ENCODE assay signal across 8 mouse cellular contexts in genomic region chr13:49338893-49339546, GRCm38 (mm10). TPM values are rescaled to one million over a fixed set of nuclear protein-coding genes. Genes with fewer than 3 reads are reported as not detected.
DNase-seq lines count a peak whose midpoint lies in the region; ATAC-seq and TF ChIP-seq lines count a peak whose summit lies in the region.

No protein-coding gene starts in this region.

- TF ChIP-seq CTCF in cerebellum, adult 2 months (IDR thresholded peaks at IDR 0.05; ENCODE audit: borderline replicate concordance, insufficient read depth, low read depth, low read length), result peak; percentile 57; the same call in 1 of the 2 replicates
- TF ChIP-seq CTCF in liver, adult 2 months (IDR thresholded peaks at IDR 0.05; ENCODE audit: low read depth, low read length), result peak; percentile 85
- peak; percentile 61; the same call in 1 of the 2 replicates for TF ChIP-seq CTCF in small intestine, adult 2 months (IDR thresholded peaks at IDR 0.05; ENCODE audit: extremely low read depth, insufficient read length, insufficient replicate concordance, low read depth, low read length)

- H3K4me1 ChIP-seq in cerebellum, adult 2 months (ENCODE audit: control insufficient read depth, insufficient read depth, low read length), result no peaks in the 10 kb centered on the region; the same call in 1 of the 2 replicates
- peaks cover 7% of the 10 kb centered on the region for H3K4me1 ChIP-seq in liver, adult 2 months (ENCODE audit: control insufficient read depth, insufficient read depth, low read length)
- peaks cover 19% of the 10 kb centered on the region for H3K4me1 ChIP-seq in liver, embryonic 11.5 days (replicated peaks; ENCODE audit: control insufficient read depth, insufficient read depth, low read length)
- H3K4me1 ChIP-seq in small intestine, adult 2 months (ENCODE audit: control insufficient read depth, insufficient read depth, insufficient read length, low read length), result peaks cover 16% of the 10 kb centered on the region; the same call in 1 of the 2 replicates
- peaks cover 30% of the 10 kb centered on the region for H3K4me1 ChIP-seq in hindbrain, embryonic 14.5 days (replicated peaks; ENCODE audit: control insufficient read depth, insufficient read depth, low read length)

- no peaks in the 10 kb centered on the region for H3K9me3 ChIP-seq in liver, embryonic 11.5 days (ENCODE audit: control insufficient read depth, low read length)
- H3K9me3 ChIP-seq in hindbrain, embryonic 14.5 days (ENCODE audit: control insufficient read depth, low read length), result no peaks in the 10 kb centered on the region

- no peak overlapping the region for H3K9ac ChIP-seq in liver, adult 2 months (ENCODE audit: low read depth, low read length)
- H3K9ac ChIP-seq in liver, embryonic 11.5 days (ENCODE audit: low read depth, low read length), result no peak overlapping the region
- H3K9ac ChIP-seq in hindbrain, embryonic 14.5 days, result no peak overlapping the region

- no peak for ATAC-seq in liver, embryonic 11.5 days (replicated peaks; ENCODE audit: low FRiP score)
- no peak for ATAC-seq in hindbrain, embryonic 14.5 days (ENCODE audit: low FRiP score)

- intact Hi-C loops in heart, postnatal 14 days (cut with DNase I), result loop anchor here (1.0 kb wide), 1 partner anchor 42 kb away; no protein-coding TSS in a partner anchor

- no peak overlapping the region for H3K4me2 ChIP-seq in liver, embryonic 11.5 days
- H3K4me2 ChIP-seq in hindbrain, embryonic 14.5 days (replicated peaks), result no peak overlapping the region

- WGBS in cerebellum, adult 2 months, result 76% methylated on average over 7 of the region's 7 CpGs
- WGBS in liver, adult 2 months, result 68% methylated on average over 7 of the region's 7 CpGs
- 66% methylated on average over 7 of the region's 7 CpGs for WGBS in liver, embryonic 11.5 days
- WGBS in small intestine, adult 2 months, result 69% methylated on average over 7 of the region's 7 CpGs
- 79% methylated on average over 7 of the region's 7 CpGs for WGBS in hindbrain, embryonic 14.5 days

- H3K36me3 ChIP-seq in liver, adult 2 months (ENCODE audit: control insufficient read depth, insufficient read depth, low read length), result no peaks in the 10 kb centered on the region
- H3K36me3 ChIP-seq in liver, embryonic 11.5 days (ENCODE audit: control insufficient read depth, insufficient read depth, low read length), result no peaks in the 10 kb centered on the region
- H3K36me3 ChIP-seq in small intestine, adult 2 months (ENCODE audit: control insufficient read depth, insufficient read depth, low read length), result no peaks in the 10 kb centered on the region
- H3K36me3 ChIP-seq in hindbrain, embryonic 14.5 days (replicated peaks; ENCODE audit: control insufficient read depth, insufficient read depth), result no peaks in the 10 kb centered on the region

- DNase-seq in cerebellum, adult 2 months, result no peak
- no peak for DNase-seq in cerebellum, adult 11 months
- DNase-seq in liver, adult 2 months (ENCODE audit: extremely low read depth, low read depth, low spot score), result peak; percentile 23
- no peak for DNase-seq in liver, embryonic 11.5 days (ENCODE audit: low spot score)
- peak; percentile 71 to 81 for DNase-seq in heart, postnatal 14 days
- DNase-seq in cerebellum, adult 11-12 months, result no peak
- no peak for DNase-seq in hindbrain, embryonic 14.5 days (ENCODE audit: low spot score)

- H3K4me3 ChIP-seq in cerebellum, adult 2 months (replicated peaks; ENCODE audit: insufficient read depth, low read depth, low read length), result no peak overlapping the region
- no peak overlapping the region; the same call in 1 of the 2 replicates for H3K4me3 ChIP-seq in liver, adult 2 months (ENCODE audit: insufficient read depth, low read depth, low read length)
- no peak overlapping the region for H3K4me3 ChIP-seq in liver, embryonic 11.5 days (ENCODE audit: low read depth, low read length)
- no peak overlapping the region for H3K4me3 ChIP-seq in small intestine, adult 2 months (ENCODE audit: low read depth, low read length)
- no peak overlapping the region for H3K4me3 ChIP-seq in hindbrain, embryonic 14.5 days (replicated peaks; ENCODE audit: low read length)

- H3K79me2 ChIP-seq in liver, adult 2 months (ENCODE audit: control insufficient read depth, insufficient read depth, low read length), result peaks cover 18% of the 10 kb centered on the region

- H3K27me3 ChIP-seq in cerebellum, adult 2 months (ENCODE audit: control insufficient read depth, insufficient read depth, low read length), result no peaks in the 10 kb centered on the region
- no peaks in the 10 kb centered on the region for H3K27me3 ChIP-seq in liver, adult 2 months (ENCODE audit: control insufficient read depth, insufficient read depth, low read length)
- H3K27me3 ChIP-seq in liver, embryonic 11.5 days (replicated peaks; ENCODE audit: control insufficient read depth, insufficient read depth, low read length), result no peaks in the 10 kb centered on the region
- no peaks in the 10 kb centered on the region for H3K27me3 ChIP-seq in small intestine, adult 2 months (ENCODE audit: control insufficient read depth, insufficient read depth, low read length)
- no peaks in the 10 kb centered on the region for H3K27me3 ChIP-seq in hindbrain, embryonic 14.5 days (ENCODE audit: control insufficient read depth, insufficient read depth, low read length)

- H3K27ac ChIP-seq in cerebellum, adult 2 months (ENCODE audit: insufficient read depth, low read length), result no peak overlapping the region
- no peak overlapping the region for H3K27ac ChIP-seq in liver, adult 2 months (replicated peaks; ENCODE audit: insufficient read depth, low read depth, low read length)
- H3K27ac ChIP-seq in liver, embryonic 11.5 days (ENCODE audit: low read depth, low read length), result no peak overlapping the region
- H3K27ac ChIP-seq in small intestine, adult 2 months (ENCODE audit: insufficient read depth, low read depth, low read length), result no peak overlapping the region
- H3K27ac ChIP-seq in hindbrain, embryonic 14.5 days, result no peak overlapping the region

- TF ChIP-seq POLR2A in cerebellum, adult 2 months (IDR thresholded peaks at IDR 0.05; ENCODE audit: borderline replicate concordance, insufficient read depth, low read length), result no peak
- TF ChIP-seq POLR2A in liver, adult 2 months (IDR thresholded peaks at IDR 0.05; ENCODE audit: extremely low read depth, insufficient read depth, low read length), result no peak
- TF ChIP-seq POLR2A in small intestine, adult 2 months (IDR thresholded peaks at IDR 0.05; ENCODE audit: low read depth, low read length), result no peak

RNA-seq across cellular contexts. Expression of gene Bicd2, which starts 2.4 kb away (rescaled TPM):
- 50.6 and 50.7 TPM in 2 replicates for polyA plus RNA-seq in cerebellum, adult 2 months (2012; rRNA removed)
- 7.4 and 7.6 TPM in 2 replicates for total RNA-seq in liver, adult 2 months (2014; rRNA removed)
- polyA plus RNA-seq in liver, adult 2 months (2012; rRNA removed), result 6.2 and 8.7 TPM in 2 replicates
- 22.6 TPM in 2 replicates for polyA plus RNA-seq in liver, embryonic 11.5 days (2014; fragmentation: Nextera tagmentation; extraction: Ambion mirVana)
- total RNA-seq in heart, postnatal 14 days (2021), result 10 to 100 TPM; 72.1 to 77.7 TPM
- 7.9 and 10.0 TPM in 2 replicates for polyA plus RNA-seq in small intestine, adult 2 months (2012; rRNA removed)
- 30.7 and 33.3 TPM in 2 replicates for polyA plus RNA-seq in hindbrain, embryonic 14.5 days (2014; fragmentation: Nextera tagmentation; extraction: Ambion mirVana)

RNA-seq across cellular contexts. Expression of gene Fgd3, which starts 18.9 kb away (rescaled TPM):
- polyA plus RNA-seq in cerebellum, adult 2 months (2012; rRNA removed), result 13.7 and 13.8 TPM in 2 replicates
- total RNA-seq in liver, adult 2 months (2014; rRNA removed), result 0.60 and 0.65 TPM in 2 replicates
- 0.40 and 0.51 TPM in 2 replicates for polyA plus RNA-seq in liver, adult 2 months (2012; rRNA removed)
- 0.74 and 0.92 TPM in 2 replicates for polyA plus RNA-seq in liver, embryonic 11.5 days (2014; fragmentation: Nextera tagmentation; extraction: Ambion mirVana)
- 1 to 10 TPM in 1 of 2 experiments, under 1 TPM in 1; 0.79 to 1.5 TPM for total RNA-seq in heart, postnatal 14 days (2021)
- polyA plus RNA-seq in small intestine, adult 2 months (2012; rRNA removed), result 1.4 and 2.2 TPM in 2 replicates
- 1.5 and 2.2 TPM in 2 replicates for polyA plus RNA-seq in hindbrain, embryonic 14.5 days (2014; fragmentation: Nextera tagmentation; extraction: Ambion mirVana)

Comparison
In these comparisons a context has a peak if more than half of its experiments do, and no peak if none do; other contexts are left out.
1. DNase-seq: peak in liver, adult 2 months (single experiment) and heart, postnatal 14 days (2 of 2); none in cerebellum, adult 2 months (0 of 2), cerebellum, adult 11 months (single experiment), liver, embryonic 11.5 days (single experiment), cerebellum, adult 11-12 months (single experiment) and hindbrain, embryonic 14.5 days (single experiment).
2. Peak in every context shown above with its lines, with median percentiles within 50 percentile points of each other: CTCF ChIP-seq.